Mouse (Mus musculus): Measurements from ENCODE around the gene Ndufs4.

- TF ChIP-seq CTCF (IDR thresholded peaks at IDR 0.05; ENCODE audit: extremely low read depth, insufficient read length, insufficient replicate concordance, low read depth, low read length) (no peak), POLR2A (IDR thresholded peaks at IDR 0.05; ENCODE audit: low read depth, low read length) (no peak)
Observed at GRCm38 (mm10) chr13:114289411-114289810, 98.6 kb downstream of the Ndufs4 start.
